Mouse (Mus musculus): ENCODE results near the gene Fgfr3. TPM values are rescaled to one million over a fixed set of nuclear protein-coding genes. Genes with fewer than 3 reads are reported as not detected.

Fgfr3 gene
- polyA plus RNA-seq, 1 experiment: 2.7 TPM

- H3K79me2 ChIP-seq (ENCODE audit: control insufficient read depth, insufficient read depth): no peaks in the 10 kb centered on the region
- H3K4me2 ChIP-seq (ENCODE audit: low read depth): peak overlapping the region; percentile 68
- H3K27me3 ChIP-seq (ENCODE audit: control insufficient read depth, insufficient read depth, insufficient read length): peaks cover 27% of the 10 kb centered on the region
- peak overlapping the region; percentile 31 for H3K4me3 ChIP-seq
- TF ChIP-seq USF1 (IDR thresholded peaks at IDR 0.05; ENCODE audit: low read depth) (no peak), MAX (IDR thresholded peaks at IDR 0.05; ENCODE audit: low read depth) (no peak), SRF (IDR thresholded peaks at IDR 0.05; ENCODE audit: control insufficient read depth, insufficient read length, low read depth) (no peak), REST (IDR thresholded peaks at IDR 0.05; ENCODE audit: insufficient read depth, insufficient read length) (no peak), TCF12 (IDR thresholded peaks at IDR 0.05; ENCODE audit: insufficient read depth, poor library complexity, severe bottlenecking) (no peak), MYOG (IDR thresholded peaks at IDR 0.05; ENCODE audit: control insufficient read depth in 1 of 3, insufficient read depth in 1 of 3, insufficient read length in 2 of 3, low read depth in 2 of 3) (no peak), MYOD1 (IDR thresholded peaks at IDR 0.05; ENCODE audit: control insufficient read depth in 1 of 3, insufficient read length in 2 of 3, low read depth in 2 of 3) (no peak), TCF3 (IDR thresholded peaks at IDR 0.05; ENCODE audit: insufficient read length, low read depth) (no peak)
- no peaks in the 10 kb centered on the region for H3K36me3 ChIP-seq (ENCODE audit: control insufficient read depth, insufficient read depth)
- no peak overlapping the region for H3ac ChIP-seq (ENCODE audit: control insufficient read depth, insufficient read length)
Measured at GRCm38 (mm10) chr5:33723019-33723640, 1.7 kb downstream of the Fgfr3 start.

DNA sequence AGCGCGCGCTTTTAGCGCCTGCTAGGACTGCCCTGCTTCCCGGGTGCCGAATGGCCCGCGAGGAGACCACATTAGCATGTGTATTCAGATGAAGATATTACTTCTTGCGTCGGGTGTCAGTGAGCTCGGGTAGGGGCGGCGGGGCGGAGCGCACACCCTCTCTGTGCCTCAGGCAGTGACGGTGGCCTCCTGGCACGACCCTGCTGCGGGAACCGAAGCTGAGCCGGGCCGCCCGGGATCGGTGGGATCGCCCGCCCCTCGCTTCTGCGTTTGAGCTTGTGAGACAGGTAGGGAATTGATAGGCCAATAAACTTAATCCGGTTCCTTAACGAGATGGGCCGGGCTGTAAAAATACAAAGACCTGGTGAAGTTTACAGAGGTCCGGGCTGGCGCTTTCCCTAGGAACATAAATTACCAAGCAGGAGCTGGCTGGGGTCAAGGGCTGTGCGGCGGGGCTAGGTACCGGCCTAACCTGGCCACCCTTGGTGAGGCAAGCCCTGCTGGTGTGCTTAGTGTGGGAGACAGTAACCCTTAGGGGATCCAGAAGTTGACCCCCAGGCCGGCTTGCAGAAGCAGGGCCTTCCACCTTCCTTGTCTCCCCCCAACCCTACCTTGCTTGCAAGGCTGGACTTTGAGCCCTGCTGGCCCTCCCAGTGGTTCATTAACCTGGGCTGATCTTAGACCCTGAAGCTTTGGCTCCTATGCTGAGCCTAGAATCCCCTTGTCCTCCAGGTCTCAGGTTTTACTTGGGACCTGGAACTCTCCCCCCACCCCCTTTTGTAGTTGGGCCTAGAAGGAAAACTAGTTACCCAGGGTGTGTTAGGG, 2.4 kb downstream of the Fgfr3 start:
- Histone ChIP-seq H3K79me2 (ENCODE audit: control insufficient read depth, insufficient read depth) (no peaks in the 10 kb centered on the region), H3K4me3 (no peak overlapping the region), H3ac (ENCODE audit: control insufficient read depth, insufficient read length) (no peak overlapping the region), H3K4me2 (ENCODE audit: low read depth) (no peak overlapping the region), H3K27me3 (ENCODE audit: control insufficient read depth, insufficient read depth, insufficient read length) (peaks cover 30% of the 10 kb centered on the region), H3K36me3 (ENCODE audit: control insufficient read depth, insufficient read depth) (no peaks in the 10 kb centered on the region)
- TF ChIP-seq MYOD1 (IDR thresholded peaks at IDR 0.05; ENCODE audit: control insufficient read depth in 1 of 3, insufficient read length in 2 of 3, low read depth in 2 of 3) (no peak), SRF (IDR thresholded peaks at IDR 0.05; ENCODE audit: control insufficient read depth, insufficient read length, low read depth) (no peak), CEBPB (IDR thresholded peaks at IDR 0.05; ENCODE audit: insufficient read depth, poor library complexity, severe bottlenecking) (no peak), TCF12 (IDR thresholded peaks at IDR 0.05; ENCODE audit: insufficient read depth, poor library complexity, severe bottlenecking) (no peak), MAX (IDR thresholded peaks at IDR 0.05; ENCODE audit: low read depth) (no peak)

GRCm38 (mm10) chr5:33726081-33726647, 4.7 kb downstream of the Fgfr3 start:
- Histone ChIP-seq H3K36me3 (ENCODE audit: control insufficient read depth, insufficient read depth) (no peaks in the 10 kb centered on the region), H3K4me3 (no peak overlapping the region), H3K4me2 (ENCODE audit: low read depth) (no peak overlapping the region), H3ac (ENCODE audit: control insufficient read depth, insufficient read length) (no peak overlapping the region), H3K27me3 (ENCODE audit: control insufficient read depth, insufficient read depth, insufficient read length) (peaks cover 30% of the 10 kb centered on the region), H3K79me2 (ENCODE audit: control insufficient read depth, insufficient read depth) (no peaks in the 10 kb centered on the region)
- TF ChIP-seq MYOD1 (IDR thresholded peaks at IDR 0.05; ENCODE audit: control insufficient read depth in 1 of 3, insufficient read length in 2 of 3, low read depth in 2 of 3): no peak
- no peak for TF ChIP-seq MAX (IDR thresholded peaks at IDR 0.05; ENCODE audit: low read depth)
- no peak for TF ChIP-seq MYOG (IDR thresholded peaks at IDR 0.05; ENCODE audit: control insufficient read depth in 1 of 3, insufficient read depth in 1 of 3, insufficient read length in 2 of 3, low read depth in 2 of 3)
- no peak for TF ChIP-seq USF1 (IDR thresholded peaks at IDR 0.05; ENCODE audit: low read depth)
- no peak for TF ChIP-seq E2F4 (IDR thresholded peaks at IDR 0.05; ENCODE audit: insufficient read depth)
- no peak for TF ChIP-seq CEBPB (IDR thresholded peaks at IDR 0.05; ENCODE audit: insufficient read depth, poor library complexity, severe bottlenecking)
- no peak for TF ChIP-seq POLR2A (IDR thresholded peaks at IDR 0.05; ENCODE audit: insufficient read length, low read depth)
- TF ChIP-seq REST (IDR thresholded peaks at IDR 0.05; ENCODE audit: insufficient read depth, insufficient read length): no peak
- TF ChIP-seq POLR2AphosphoS2 (IDR thresholded peaks at IDR 0.05; ENCODE audit: insufficient read length, low read depth): no peak

- no peak overlapping the region for H3K4me3 ChIP-seq
- H3K36me3 ChIP-seq (ENCODE audit: control insufficient read depth, insufficient read depth): no peaks in the 10 kb centered on the region
- no peaks in the 10 kb centered on the region for H3K79me2 ChIP-seq (ENCODE audit: control insufficient read depth, insufficient read depth)
- TF ChIP-seq POLR2A (IDR thresholded peaks at IDR 0.05; ENCODE audit: insufficient read length, low read depth) (no peak), USF1 (IDR thresholded peaks at IDR 0.05; ENCODE audit: low read depth) (no peak), CEBPB (IDR thresholded peaks at IDR 0.05; ENCODE audit: insufficient read depth, poor library complexity, severe bottlenecking) (no peak), TCF12 (IDR thresholded peaks at IDR 0.05; ENCODE audit: insufficient read depth, poor library complexity, severe bottlenecking) (no peak), SRF (IDR thresholded peaks at IDR 0.05; ENCODE audit: control insufficient read depth, insufficient read length, low read depth) (no peak), MYOG (IDR thresholded peaks at IDR 0.05; ENCODE audit: control insufficient read depth in 1 of 3, insufficient read depth in 1 of 3, insufficient read length in 2 of 3, low read depth in 2 of 3) (no peak), MYOD1 (IDR thresholded peaks at IDR 0.05; ENCODE audit: control insufficient read depth in 1 of 3, insufficient read length in 2 of 3, low read depth in 2 of 3) (no peak), E2F4 (IDR thresholded peaks at IDR 0.05; ENCODE audit: insufficient read depth) (no peak), REST (IDR thresholded peaks at IDR 0.05; ENCODE audit: insufficient read depth, insufficient read length) (no peak), MAX (IDR thresholded peaks at IDR 0.05; ENCODE audit: low read depth) (no peak), TCF3 (IDR thresholded peaks at IDR 0.05; ENCODE audit: insufficient read length, low read depth) (no peak)
- H3K4me2 ChIP-seq (ENCODE audit: low read depth): no peak overlapping the region
- no peak overlapping the region for H3ac ChIP-seq (ENCODE audit: control insufficient read depth, insufficient read length)
- H3K27me3 ChIP-seq (ENCODE audit: control insufficient read depth, insufficient read depth, insufficient read length): peaks cover 30% of the 10 kb centered on the region
Measured at GRCm38 (mm10) chr5:33726891-33727290, 5.4 kb downstream of the Fgfr3 start.

Measured in myocyte (in vitro differentiated cells).